Mouse (Mus musculus): ENCODE measurements around the gene Med12l.
A peak's percentile ranks its signal among the peaks of the same experiment; 100 is the strongest.

Gene Med12l

DNA sequence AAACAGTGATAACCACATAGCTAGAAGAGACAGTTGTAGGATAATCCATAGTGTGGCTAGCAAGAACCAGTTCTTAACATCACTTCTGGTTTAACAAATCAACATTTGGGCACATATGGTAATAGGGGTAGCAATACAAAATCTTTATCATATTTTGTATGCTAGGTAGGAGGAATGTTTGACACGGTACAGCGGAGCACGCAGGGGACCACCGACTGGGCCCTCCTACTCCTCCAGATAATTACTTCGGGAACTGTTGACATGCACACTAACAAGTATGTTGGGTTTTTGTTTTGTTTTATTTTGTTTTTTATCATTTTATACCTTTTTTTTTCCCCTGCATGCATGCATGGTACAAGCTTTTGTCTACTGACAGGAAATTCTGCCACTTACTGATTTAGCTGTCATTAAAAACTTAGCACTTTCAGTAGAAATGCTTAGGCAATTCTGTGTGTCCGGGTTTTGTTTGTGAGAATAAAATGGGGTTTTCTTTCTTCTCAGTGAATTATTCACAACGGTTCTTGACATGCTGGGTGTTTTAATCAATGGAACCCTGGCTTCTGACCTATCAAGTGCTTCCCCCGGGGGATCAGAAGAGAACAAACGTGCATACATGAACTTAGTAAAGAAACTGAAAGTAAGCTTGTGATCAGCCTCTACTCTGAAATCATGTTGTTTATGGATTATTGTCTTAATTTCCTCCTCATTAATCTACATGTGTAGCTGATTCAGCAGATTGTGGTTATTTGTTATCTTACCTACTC is 256.3 kb downstream of the Med12l start:
- DNase-seq = no peak

DNA sequence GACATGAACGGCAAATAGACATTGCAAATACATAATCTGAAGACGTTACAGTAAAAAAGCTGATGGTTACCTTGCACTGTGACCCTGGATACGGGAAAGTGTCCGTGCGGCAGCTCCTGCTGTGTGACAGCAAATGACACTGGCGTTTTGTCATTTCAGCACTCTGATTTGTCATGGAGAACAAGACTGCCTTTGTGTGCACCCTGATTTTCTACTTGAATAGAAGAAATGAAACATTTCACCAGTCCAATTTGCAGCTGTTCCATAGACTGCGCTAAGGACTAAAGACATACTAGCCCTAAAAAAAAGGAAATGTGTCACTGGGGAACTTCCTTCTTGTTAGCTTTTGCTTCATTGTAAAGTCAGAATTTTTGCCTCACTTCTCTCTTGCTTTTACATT is 257.1 kb downstream of the Med12l start, which contains the start of gene P2ry12:
Gene P2ry12 (minus strand): TSS at position 168 of the 400 bp plus-strand sequence.
- DNase-seq = no peak

DNA sequence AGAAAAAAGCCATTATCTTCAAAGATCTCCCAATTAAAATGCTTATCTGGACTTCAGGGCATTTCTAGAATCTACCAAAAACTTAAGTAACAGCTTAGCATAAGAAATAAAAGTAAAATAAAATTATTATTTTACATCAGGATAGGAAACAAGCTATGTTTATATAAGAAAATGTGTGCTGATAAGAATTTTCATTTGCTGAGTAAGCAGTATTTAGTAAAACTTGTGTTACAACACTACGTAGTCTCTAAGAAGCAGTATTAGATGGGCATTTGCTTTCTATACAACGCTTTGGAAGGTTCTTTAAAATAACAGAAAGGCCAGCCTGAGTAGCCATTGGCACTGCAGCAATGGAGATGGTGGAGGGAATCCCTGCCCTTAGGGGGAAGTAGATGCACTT is 257.8 kb downstream of the Med12l start:
- DNase-seq = no peak

DNA sequence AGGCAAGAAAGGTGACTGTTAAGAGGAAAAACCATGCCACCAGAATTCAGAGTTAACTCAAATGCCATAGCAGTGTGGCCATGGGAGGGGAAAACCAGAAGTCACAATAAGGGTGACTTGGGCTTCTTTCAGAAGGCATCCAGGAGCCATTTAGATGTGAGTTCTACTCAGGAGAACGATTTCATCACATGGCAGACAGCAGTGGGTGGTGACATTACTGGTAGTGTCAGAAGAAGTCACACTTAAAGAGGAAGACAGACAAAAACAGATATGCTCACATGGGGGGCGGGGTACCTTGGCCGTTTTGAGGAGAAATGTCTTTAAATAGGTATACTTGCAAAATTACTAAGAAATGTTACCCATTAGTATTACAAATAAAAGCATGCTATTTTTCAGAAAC is 258.4 kb downstream of the Med12l start:
- no peak for DNase-seq

DNA sequence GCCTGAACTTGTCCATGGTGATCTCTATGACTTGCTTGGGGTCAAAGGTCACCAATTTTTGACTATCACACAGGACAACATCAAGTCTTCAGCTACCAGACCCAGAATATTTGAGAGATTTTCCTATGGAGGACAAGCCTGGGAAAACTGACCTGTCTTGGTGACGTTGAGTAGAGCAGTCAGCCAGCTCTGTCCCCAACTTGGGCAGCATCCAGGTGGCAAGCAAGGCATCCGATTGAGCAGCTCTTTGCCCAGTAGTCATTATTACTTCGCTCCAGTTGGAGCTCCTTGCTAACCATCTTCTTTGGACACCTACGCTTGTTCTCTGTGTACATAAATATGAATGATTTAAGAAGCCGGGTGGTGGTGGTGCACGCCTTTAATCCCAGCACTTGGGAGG is 265.2 kb downstream of the Med12l start:
- DNase-seq = no peak

DNA sequence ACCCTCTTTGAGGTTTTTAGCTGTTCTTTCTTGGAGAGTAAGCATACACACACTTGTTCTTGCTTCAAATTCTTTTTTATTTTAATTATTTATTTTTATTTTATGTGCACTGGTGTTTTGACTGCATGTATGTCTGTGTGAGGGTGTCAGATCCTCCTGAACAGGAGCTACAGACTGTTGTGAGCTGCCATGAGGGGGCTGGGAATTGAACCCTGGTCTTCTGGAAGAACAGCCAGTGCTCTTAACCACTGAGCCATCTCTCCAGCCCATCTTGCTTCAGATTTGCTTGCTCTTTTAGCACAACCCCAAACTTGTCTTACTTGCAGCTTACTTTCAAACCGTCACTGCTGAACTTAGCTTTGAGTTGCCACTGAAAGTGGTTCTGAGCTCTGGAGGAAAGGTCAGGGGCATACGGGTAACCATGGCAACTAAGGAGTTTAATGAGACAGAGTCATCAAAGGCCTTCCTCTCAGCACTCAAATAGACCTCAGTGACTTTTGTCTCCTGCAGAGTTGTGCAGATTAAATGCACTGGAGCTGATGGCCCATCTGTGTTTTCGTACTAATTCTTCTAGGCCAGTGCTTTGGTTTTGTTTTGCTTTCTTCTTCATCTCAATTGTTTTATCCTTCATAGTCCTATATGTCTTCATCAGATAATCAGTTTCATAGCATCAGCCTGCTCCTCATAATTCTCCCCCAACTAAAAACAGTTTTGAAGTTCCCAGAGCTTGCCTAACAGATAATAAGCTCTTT is 272.1 kb downstream of the Med12l start:
- DNase-seq = no peak

DNA sequence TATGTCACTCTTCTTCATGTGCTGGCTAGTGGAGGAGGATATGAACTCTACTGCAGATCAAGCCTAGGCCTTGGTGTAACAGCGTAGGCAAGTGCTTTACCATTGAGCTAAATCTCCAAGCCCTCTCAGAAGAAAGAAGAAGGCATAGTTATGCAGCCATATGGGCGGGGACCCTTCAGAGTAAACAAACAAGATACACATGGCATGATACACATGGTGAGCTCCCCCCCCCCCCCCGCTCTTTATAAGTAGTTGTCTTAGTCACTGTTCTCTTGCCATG is 272.6 kb downstream of the Med12l start:
- no peak for DNase-seq

DNA sequence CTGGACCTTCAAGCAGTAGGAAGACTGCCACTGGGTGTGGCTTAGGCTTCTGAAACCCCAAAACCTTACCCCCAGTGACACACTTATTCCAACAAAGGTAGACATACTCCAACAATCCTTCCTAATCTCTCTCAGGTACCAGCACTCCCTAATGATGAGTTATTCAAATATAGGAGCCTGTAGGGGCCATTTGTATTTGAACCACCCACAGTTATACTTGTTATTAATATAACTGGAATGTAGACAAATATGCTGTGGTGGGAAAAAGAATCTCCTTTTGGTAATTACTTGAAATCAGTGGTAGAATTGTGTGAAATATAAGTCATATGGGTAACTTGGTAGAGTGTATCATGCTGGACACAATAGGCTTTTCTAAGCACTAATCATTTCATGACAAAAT is 273.0 kb downstream of the Med12l start:
- no peak for DNase-seq

DNA sequence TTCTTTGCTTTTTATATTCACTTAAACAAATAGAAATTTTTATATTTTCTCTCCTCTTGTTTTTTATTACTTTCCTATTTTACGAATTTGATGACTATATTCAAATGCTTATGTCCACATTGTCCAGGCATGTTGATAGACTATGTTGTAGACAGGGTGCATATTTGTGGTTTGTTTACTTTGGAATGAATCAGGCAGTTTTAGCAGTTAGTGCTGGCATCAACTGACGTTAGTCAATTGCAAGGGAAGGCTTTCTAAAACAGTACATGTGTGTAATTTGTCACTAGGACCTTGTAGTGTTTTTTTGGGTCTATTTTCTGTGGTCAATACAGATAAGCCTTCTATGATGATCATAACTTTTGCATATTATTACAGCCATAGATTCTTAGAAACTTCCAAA is 284.9 kb downstream of the Med12l start:
- no peak for DNase-seq

DNA sequence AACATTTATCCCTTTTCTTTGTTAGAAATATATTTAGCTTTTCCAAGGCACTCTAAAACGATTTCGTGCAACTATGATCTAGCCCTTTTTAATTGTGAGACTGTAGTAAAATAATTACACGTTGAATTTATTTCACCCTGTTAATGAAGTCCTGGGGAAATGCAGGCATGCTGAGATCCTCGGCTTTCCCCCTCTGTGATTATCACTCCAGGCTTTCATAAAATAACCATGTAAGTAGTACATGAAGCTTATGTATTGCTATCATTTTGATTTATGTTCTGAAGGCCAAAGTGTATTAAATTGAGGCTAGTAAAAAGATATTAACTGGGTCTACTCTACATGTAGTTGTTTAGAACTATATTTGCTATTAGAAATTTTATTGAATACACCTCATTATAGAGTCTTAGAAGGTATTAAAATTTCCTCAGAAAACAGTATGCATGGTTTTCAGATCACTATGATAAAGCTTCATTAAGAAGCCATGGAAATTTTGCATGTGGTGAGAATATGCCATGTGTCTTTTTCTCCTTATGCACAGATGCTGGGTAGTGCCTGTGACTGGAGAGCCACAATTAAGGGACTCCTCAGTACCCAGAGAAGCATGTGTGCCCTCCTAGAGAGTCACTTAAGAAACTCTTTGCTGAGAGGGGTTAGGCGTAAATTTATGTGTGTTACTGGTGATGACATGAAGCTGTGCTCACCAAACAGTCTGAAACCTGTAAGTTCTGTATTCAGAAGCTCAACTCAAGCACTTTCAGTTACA is 288.0 kb downstream of the Med12l start:
- DNase-seq = no peak

DNA sequence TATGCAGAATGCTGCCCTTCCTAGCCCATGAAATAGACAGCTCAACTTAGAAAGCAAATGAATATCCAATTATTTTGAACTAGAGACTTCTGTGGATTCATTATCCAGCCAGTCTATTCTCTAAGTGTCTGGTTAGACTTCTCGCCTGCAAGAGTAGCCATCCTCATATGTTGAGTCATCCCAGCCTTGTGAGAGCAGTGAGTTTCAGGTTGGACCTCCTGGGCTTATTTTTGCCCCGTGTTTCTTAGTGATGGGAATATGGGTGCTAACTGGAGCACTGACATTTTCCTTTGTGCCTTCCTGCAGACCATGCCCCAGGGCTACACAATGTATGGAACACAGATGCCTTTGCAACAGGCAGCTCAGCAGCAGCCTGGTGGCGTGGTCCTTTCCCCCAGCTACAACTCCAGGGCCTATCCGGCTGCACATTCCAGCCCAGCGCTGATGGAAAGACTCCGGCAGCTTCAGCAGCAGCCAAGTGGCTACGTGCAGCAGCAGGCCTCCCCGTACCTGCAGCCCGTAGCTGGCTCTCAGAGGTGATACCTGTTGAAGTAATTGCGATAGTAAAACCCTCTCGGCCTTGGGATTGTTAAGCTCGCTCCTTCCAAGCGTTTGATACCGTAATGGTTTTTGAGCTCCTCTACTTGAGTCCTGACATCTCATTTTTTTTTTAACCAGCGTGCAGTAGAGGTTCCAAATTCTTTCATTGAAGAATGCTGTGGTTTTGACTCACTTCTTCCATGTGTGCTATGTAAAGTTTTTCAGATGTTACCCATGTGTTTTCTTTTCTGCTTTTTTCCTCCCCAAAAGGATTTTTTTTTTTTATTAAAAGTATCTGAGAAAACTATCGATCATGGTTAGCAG is 290.3 kb downstream of the Med12l start:
- no peak for DNase-seq

DNA sequence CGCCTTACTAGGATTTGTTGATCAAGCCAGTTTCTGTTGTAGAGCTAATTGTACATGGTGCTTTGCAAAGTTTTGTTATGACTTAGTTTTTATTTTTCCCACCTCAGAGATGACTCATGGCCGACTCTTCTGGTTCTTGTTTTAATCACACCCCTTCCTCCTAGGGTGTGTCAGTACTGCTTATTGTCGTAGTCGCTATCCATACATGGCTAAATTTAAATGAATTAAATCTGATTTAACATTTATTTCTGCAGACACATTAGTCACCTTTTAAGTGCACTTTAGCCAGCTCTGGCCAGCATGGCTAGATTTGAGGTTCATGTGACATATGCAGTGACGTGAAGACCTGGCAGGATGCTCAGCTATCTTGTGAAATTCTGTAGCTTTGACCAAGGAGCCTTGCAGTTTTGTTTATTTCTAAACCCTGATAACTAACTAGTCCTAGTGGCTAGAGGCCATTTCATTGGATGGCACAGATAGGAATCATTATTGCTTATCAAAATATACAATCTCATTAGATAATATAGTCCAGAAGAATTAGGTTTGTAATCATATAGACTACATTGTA is 291.0 kb downstream of the Med12l start:
- DNase-seq = no peak

DNA sequence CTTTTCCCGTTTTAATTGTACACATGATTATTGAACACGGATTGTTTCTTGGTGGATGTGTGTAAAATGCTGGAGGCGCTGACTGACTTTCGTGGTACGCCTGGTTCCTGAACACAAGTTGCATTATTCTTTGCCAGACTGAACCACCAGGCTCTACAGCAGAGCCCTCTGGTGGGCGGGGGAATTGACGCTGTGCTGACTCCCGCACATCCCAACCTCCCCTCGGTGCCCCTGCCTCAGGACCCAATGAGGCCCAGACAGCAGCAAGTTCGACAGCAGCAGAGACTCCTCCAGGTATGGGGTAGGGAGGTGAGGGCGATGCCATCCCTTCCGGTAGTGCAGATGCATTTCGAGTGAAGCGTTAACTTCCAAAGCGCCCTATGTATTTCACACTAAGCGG is 292.0 kb downstream of the Med12l start:
- no peak for DNase-seq

DNA sequence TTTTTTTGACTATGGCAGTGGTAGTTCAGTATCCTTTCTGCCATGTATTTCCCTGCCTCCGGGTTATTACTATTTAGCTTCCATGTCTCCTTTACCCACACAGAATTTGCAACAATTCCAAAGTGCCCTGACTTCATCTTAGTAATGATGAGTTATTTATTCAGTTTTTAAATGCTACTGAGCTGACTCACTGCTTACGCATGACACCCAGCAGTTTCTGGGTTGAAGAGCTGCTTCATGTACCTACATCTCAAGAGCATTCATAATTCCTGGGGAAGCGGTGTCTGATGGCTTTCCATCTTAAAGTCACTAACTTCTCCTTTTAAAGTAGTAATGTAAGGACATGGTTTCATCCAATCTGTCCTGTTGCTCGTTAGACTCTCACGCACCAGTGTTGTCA is 299.3 kb downstream of the Med12l start:
- no peak for DNase-seq

DNA sequence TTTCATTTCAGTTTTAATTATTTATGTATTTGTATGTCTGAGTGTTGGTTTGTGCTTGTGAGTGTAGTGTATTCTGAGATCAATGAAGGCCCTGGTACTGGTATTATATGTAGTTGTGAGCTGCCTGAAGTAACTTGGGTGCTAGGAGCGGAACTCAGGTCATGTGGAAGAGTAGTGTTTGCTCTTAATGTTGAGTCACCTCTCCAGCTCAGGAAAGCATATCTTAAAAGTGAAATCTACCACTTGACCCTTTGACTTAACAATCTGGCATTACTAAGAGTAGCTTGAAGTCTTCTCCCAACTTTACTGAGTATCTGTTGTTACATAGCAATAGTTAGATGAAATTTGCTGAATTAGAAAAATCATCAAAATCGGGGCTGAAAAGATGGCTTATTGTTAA is 299.9 kb downstream of the Med12l start:
- no peak for DNase-seq

DNA sequence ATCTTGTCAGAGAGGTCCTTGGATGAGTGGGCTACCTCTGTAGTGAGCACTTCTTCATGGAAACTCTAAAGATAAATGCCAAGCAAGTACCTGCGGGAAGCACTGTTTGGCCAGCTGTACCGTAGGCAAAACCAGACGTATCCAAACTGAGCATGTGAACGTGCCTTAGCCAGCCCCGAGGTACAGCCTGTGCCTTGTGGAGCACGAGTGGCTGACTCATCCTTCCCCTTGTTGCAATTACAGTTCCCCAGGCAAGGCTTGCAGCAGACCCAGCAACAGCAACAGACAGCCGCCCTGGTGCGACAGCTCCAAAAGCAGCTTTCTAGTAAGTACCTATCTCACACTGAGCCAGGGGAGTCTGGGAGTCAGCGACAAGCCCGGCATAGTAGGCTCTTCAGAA is 307.0 kb downstream of the Med12l start:
- DNase-seq = no peak

DNA sequence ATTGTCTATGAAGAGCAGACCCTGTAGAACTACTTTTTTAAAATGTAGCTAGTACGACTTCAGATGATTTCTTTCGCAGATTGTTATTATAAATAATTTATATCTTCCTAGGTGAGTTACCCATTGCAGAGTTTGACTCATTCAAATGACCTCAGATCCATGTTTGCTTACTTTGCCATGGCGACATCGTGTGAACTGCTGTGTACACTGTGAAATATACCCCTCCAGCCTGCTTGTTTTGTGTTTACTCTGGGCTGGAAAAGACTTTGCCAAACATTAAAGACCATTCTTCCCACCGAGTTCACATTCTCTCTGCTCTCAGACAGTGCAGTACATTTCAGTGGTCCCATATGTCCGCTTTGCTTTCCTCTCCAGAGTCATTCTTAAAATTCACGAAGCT is 310.5 kb downstream of the Med12l start:
- DNase-seq = no peak

DNA sequence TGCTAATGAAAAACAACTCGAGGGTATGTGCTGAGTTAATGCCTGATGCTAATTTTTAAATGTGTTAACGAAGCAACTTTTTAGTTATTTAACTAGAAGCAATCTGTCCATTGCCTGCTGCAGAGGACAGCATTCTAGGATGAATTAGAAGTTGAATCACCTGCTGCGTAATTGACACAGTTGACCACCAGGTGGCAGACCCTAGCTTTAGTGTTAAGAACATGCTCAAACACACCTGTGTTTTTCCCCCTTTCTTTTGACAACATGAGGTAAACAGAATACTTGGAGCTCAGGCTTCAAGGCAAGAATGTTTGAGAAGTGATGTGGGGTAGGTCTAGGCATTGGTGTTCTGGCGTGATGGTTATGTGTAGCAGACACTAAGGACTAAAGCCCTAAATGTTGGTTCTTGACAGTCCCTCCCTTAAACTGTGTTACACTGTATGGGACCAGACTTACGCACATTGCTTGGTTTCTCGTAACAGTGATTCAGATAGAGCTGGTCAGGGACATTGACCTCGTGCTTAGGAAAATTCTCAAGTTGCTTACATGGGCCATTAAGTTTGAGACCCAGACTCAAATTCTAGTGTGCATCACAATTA is 315.8 kb downstream of the Med12l start:
- peak; percentile 62 for DNase-seq

DNA sequence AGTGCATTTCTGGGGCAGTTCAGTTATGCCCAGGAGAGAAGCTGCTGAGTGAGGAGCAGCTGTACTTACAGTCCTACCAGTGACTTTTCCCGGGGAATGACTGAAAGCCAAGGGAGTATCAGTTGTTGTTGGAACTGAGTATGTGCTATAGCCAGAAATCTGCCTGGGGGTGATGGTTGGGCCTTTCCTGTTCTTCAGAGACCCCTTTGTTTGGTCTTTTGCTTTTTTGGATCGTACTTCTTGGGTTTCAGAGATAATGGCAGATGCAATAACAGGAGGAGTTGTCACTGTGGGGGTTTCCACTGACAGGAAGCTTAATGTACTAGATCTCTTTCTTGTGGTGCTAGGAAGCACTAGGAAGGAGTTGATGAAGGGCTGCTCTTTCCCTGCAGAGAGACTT is 322.9 kb downstream of the Med12l start:
- DNase-seq = no peak

DNA sequence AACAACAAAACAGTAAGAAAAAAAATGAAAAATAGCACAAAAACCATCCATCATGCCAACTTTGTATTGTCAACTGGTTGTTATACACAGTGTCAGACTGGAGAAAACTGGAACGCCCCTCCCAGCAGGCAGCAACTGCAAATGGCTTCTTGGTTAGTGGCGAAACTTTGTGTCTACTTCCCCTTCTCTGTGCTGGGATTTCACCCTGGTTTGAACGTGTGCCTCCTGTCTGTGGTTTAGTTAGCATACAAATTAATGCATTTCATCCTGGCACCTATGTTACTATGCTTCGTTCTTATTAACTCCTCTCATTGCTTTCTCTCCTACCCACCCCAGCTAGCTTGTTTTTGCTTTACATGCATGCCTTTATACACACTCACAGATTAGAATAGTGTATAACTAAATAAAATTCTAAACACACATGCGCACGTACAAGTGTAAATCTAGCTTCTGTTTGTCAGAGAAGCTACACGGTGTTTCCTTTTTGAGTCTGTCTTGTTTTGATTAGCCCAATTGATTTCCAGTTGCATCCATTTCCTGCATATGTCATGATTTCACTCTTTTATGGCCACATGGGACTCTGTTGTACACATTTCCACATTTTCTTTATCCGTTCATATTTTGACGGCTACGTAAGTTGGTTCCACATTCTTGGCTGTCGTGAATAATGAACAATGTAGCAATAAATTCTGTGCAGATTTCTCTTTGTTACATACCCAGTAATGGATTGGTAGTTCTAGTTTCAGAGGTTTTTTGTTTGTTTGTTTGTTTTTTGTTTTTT is 336.2 kb downstream of the Med12l start:
- no peak for DNase-seq

DNA sequence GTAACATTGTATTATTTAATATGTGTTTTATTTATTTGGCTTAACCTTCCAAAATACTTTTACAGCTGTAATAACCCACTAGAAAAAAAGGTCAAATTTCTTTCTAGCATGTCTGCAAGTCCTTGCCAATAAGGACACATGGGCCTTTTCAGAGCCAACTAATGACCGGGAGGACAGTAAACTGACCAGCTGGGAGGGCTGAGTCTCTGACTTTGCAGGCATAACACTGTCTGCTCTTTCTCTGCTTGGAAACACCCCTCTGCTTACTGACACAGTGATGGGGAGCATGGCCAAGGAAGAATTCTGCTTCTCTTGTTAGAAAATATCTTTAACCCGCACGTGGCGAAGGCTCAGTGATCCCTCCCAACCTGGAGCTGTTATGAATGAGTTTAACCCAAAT is 337.4 kb downstream of the Med12l start:
- no peak for DNase-seq
